Mouse (Mus musculus) lung, adult 2 months (tissue): ENCODE measurements around the gene E130208F15Rik. TPM values are rescaled to one million over a fixed set of nuclear protein-coding genes. Genes with fewer than 3 reads are reported as not detected.

ENCODE experiments used
- DNase-seq: peaks from one replicate; pipeline ENCODE4 v3.0.0; 2022
- H3K4me1 ChIP-seq: fragments of 200-500 bp; 2 replicates; pipeline ENCODE4 v1.6.1; 2011; ENCODE audit warnings: low read length; ENCODE audit not compliant: control insufficient read depth, insufficient read depth
- H3K4me3 ChIP-seq: fragments of 200-500 bp; replicated peaks from 2 replicates; pipeline ENCODE3; 2011; ENCODE audit warnings: low read depth, mild to moderate bottlenecking, control low read depth, low read length; ENCODE audit errors: extremely low read depth
- CTCF ChIP-seq: fragments of 200-500 bp; IDR thresholded peaks from 2 replicates; pipeline ENCODE4 v1.5.1; 2011; ENCODE audit warnings: mild to moderate bottlenecking, low read length, control low read depth; ENCODE audit not compliant: insufficient read depth
- POLR2A ChIP-seq: fragments of 200-500 bp; IDR thresholded peaks from 2 replicates; pipeline ENCODE4 v1.6.1; 2011; ENCODE audit warnings: low read depth, mild to moderate bottlenecking, control low read depth, low read length, borderline replicate concordance; ENCODE audit errors: extremely low read depth
- WGBS: fragments of 180-500 bp; shearing (Covaris S2); methylation state at CpG from one replicate; pipeline ENCODE4 v1.1.7; 2018; 5-methylcytosine and 5-hydroxymethylcytosine counted together
- polyA plus RNA-seq: library from polyadenylated mRNA; depleted of rRNA; stranded (reverse); fragments of >200 nt; gene quantifications from 2 replicates; pipeline ENCODE4 v1.2.3, GENCODE M21; 2012; rRNA removed

E130208F15Rik gene
- polyA plus RNA-seq, result 0.50 and 0.55 TPM in 2 replicates

- DNase-seq, result peak; percentile 64
- TF ChIP-seq POLR2A (peak; percentile 76; the same call in 1 of the 2 replicates), CTCF (no peak)
- WGBS, result under 1% methylated on average over 63 of the region's 63 CpGs
- Histone ChIP-seq H3K4me3 (peak within 1 kb of the TSS; percentile 66), H3K4me1 (peaks cover 9% of the 10 kb centered on the region)
These were observed at the start of gene E130208F15Rik for GRCm38 (mm10) chr7:30321539-30322284. E130208F15Rik (plus strand) TSS chr7:30321740.

- TF ChIP-seq POLR2A (no peak), CTCF (no peak)
- no peak overlapping the region for H3K4me3 ChIP-seq
- WGBS, result 56% methylated on average over 6 of the region's 6 CpGs
- no peaks in the 10 kb centered on the region for H3K4me1 ChIP-seq
- DNase-seq, result no peak
These were observed 47.2 kb upstream of the E130208F15Rik start for GRCm38 (mm10) chr7:30274383-30274782.

- no peak for DNase-seq
- 36% methylated on average over 2 of the region's 2 CpGs for WGBS
- TF ChIP-seq CTCF (no peak), POLR2A (no peak)
- Histone ChIP-seq H3K4me1 (no peaks in the 10 kb centered on the region), H3K4me3 (no peak overlapping the region)
These were observed 42.6 kb upstream of the E130208F15Rik start for GRCm38 (mm10) chr7:30278911-30279310.

GRCm38 (mm10) chr7:30279536-30279935, 42.0 kb upstream of the E130208F15Rik start:
- Histone ChIP-seq H3K4me1 (no peaks in the 10 kb centered on the region), H3K4me3 (peak overlapping the region; percentile 81)
- under 1% methylated on average over 6 of the region's 6 CpGs for WGBS
- no peak for DNase-seq
- TF ChIP-seq CTCF (no peak), POLR2A (no peak)

GRCm38 (mm10) chr7:30279951-30280669, 41.4 kb upstream of the E130208F15Rik start, which contains the start of the genes Thap8 and Wdr62:
Thap8 (plus strand) TSS chr7:30280094.
Wdr62 (minus strand) TSS chr7:30280419.
- peak; percentile 89 for DNase-seq
- WGBS, result under 1% methylated on average over 49 of the region's 49 CpGs
- no peak for TF ChIP-seq CTCF
- TF ChIP-seq POLR2A, result 0 out of 2 replicates have a peak, but pooled peaks have one; percentile 1
- Histone ChIP-seq H3K4me3 (peak within 1 kb of the TSS; percentile 81), H3K4me1 (no peaks in the 10 kb centered on the region)

- DNase-seq, result peak; percentile 86
- 0% methylated on average over 20 of the region's 20 CpGs for WGBS
- TF ChIP-seq POLR2A (peak; percentile 74; the same call in 1 of the 2 replicates), CTCF (no peak)
These were observed 40.8 kb upstream of the E130208F15Rik start for GRCm38 (mm10) chr7:30280670-30281138.

GRCm38 (mm10) chr7:30281522-30281921, 40.0 kb upstream of the E130208F15Rik start:
- no peak for TF ChIP-seq CTCF
- no peak for TF ChIP-seq POLR2A
- Histone ChIP-seq H3K4me1 (no peaks in the 10 kb centered on the region), H3K4me3 (no peak overlapping the region)
- 57% methylated on average over 4 of the region's 4 CpGs for WGBS
- DNase-seq, result no peak

More at GRCm38 (mm10) chr7:30280670-30281138, 40.8 kb upstream of the E130208F15Rik start:
- Histone ChIP-seq H3K4me1 (no peaks in the 10 kb centered on the region), H3K4me3 (peak overlapping the region; percentile 75)

GRCm38 (mm10) chr7:30282740-30283139, 38.8 kb upstream of the E130208F15Rik start:
- no peak for TF ChIP-seq POLR2A
- no peaks in the 10 kb centered on the region for H3K4me1 ChIP-seq
- DNase-seq, result no peak
- WGBS, result 67% methylated on average over 7 of the region's 7 CpGs
- no peak overlapping the region for H3K4me3 ChIP-seq

GRCm38 (mm10) chr7:30286701-30287410, 34.7 kb upstream of the E130208F15Rik start:
- WGBS, result 58% methylated on average over 8 of the region's 8 CpGs
- no peaks in the 10 kb centered on the region for H3K4me1 ChIP-seq
- DNase-seq, result no peak
- no peak overlapping the region for H3K4me3 ChIP-seq
- no peak for TF ChIP-seq CTCF
- no peak for TF ChIP-seq POLR2A
